Mouse (Mus musculus): Measurements from ENCODE around the gene Fam120b. TPM values are rescaled to one million over a fixed set of nuclear protein-coding genes. Genes with fewer than 3 reads are reported as not detected.

The Fam120b gene
- total and polyA plus RNA-seq, 3 experiments, result 9.8 to 10.5 TPM; not detected in 1

- TF ChIP-seq USF1 (IDR thresholded peaks at IDR 0.05; ENCODE audit: low read depth, low read length), result no peak
Observed at GRCm38 (mm10) chr17:15416596-15417215, 20.7 kb downstream of the Fam120b start (continued).

GRCm38 (mm10) chr17:15419534-15419933, 23.5 kb downstream of the Fam120b start:
- no peaks in the 10 kb centered on the region for H3K36me3 ChIP-seq (ENCODE audit: control insufficient read depth in 1 of 2, insufficient read depth in 2 of 2, low read length in 2 of 2)
- no peak for DNase-seq (ENCODE audit: low read depth, low spot score)
- no peak overlapping the region for H3K4me3 ChIP-seq (ENCODE audit: control insufficient read depth in 1 of 2, insufficient read depth in 1 of 2, low read depth in 2 of 2, low read length in 2 of 2)
- no peak overlapping the region for H3K27ac ChIP-seq (ENCODE audit: control insufficient read depth, low read depth, low read length)
- no peaks in the 10 kb centered on the region for H3K4me1 ChIP-seq (ENCODE audit: control insufficient read depth in 1 of 2, insufficient read depth in 2 of 2, low read length in 2 of 2)
- no peak for TF ChIP-seq POLR2AphosphoS5 (IDR thresholded peaks at IDR 0.05; ENCODE audit: borderline replicate concordance, low read depth, low read length)
- no peak; the same call in 1 of the 2 replicates for TF ChIP-seq RAD21 (IDR thresholded peaks at IDR 0.05; ENCODE audit: low read depth, low read length)
- H3K9ac ChIP-seq (ENCODE audit: control insufficient read depth, low read depth, low read length, poor library complexity, severe bottlenecking), result no peak overlapping the region
- no peaks in the 10 kb centered on the region for H3K79me2 ChIP-seq (ENCODE audit: control insufficient read depth, insufficient read depth, low read length, poor library complexity)
- no peaks in the 10 kb centered on the region for H3K27me3 ChIP-seq (ENCODE audit: control insufficient read depth in 1 of 2, insufficient read depth in 2 of 2, low read length in 2 of 2)
- H3K9me3 ChIP-seq (replicated peaks; ENCODE audit: insufficient read depth, low read length), result no peaks in the 10 kb centered on the region

GRCm38 (mm10) chr17:15420021-15420603, 24.1 kb downstream of the Fam120b start:
- no peak overlapping the region for H3K27ac ChIP-seq (ENCODE audit: control insufficient read depth, low read depth, low read length)
- DNase-seq (ENCODE audit: low read depth, low spot score), result no peak

GRCm38 (mm10) chr17:15421446-15421845, 25.4 kb downstream of the Fam120b start:
- no peaks in the 10 kb centered on the region for H3K4me1 ChIP-seq (ENCODE audit: control insufficient read depth in 1 of 2, insufficient read depth in 2 of 2, low read length in 2 of 2)
- no peaks in the 10 kb centered on the region for H3K79me2 ChIP-seq (ENCODE audit: control insufficient read depth, insufficient read depth, low read length, poor library complexity)
- H3K9ac ChIP-seq (ENCODE audit: control insufficient read depth, low read depth, low read length, poor library complexity, severe bottlenecking), result no peak overlapping the region
- H3K27ac ChIP-seq (ENCODE audit: control insufficient read depth, low read depth, low read length), result no peak overlapping the region
- no peaks in the 10 kb centered on the region for H3K9me3 ChIP-seq (replicated peaks; ENCODE audit: insufficient read depth, low read length)
- H3K36me3 ChIP-seq (ENCODE audit: control insufficient read depth in 1 of 2, insufficient read depth in 2 of 2, low read length in 2 of 2), result no peaks in the 10 kb centered on the region
- no peak for DNase-seq (ENCODE audit: low read depth, low spot score)
- H3K4me3 ChIP-seq (ENCODE audit: control insufficient read depth in 1 of 2, insufficient read depth in 1 of 2, low read depth in 2 of 2, low read length in 2 of 2), result no peak overlapping the region
- no peaks in the 10 kb centered on the region for H3K27me3 ChIP-seq (ENCODE audit: control insufficient read depth in 1 of 2, insufficient read depth in 2 of 2, low read length in 2 of 2)
- no peak for TF ChIP-seq USF2 (IDR thresholded peaks at IDR 0.05; ENCODE audit: borderline replicate concordance in 1 of 2, insufficient read depth in 1 of 2, low read depth in 1 of 2, low read length in 2 of 2)
- no peak for TF ChIP-seq SMC3 (IDR thresholded peaks at IDR 0.05; ENCODE audit: low read depth, low read length)
- no peak for TF ChIP-seq MAFK (IDR thresholded peaks at IDR 0.05; ENCODE audit: borderline replicate concordance, low read depth, low read length)
- TF ChIP-seq ZMIZ1 (IDR thresholded peaks at IDR 0.05; ENCODE audit: low read depth, low read length), result no peak
- TF ChIP-seq UBTF (IDR thresholded peaks at IDR 0.05; ENCODE audit: borderline replicate concordance, insufficient read depth, low read depth, low read length), result no peak
- no peak for TF ChIP-seq ZKSCAN1 (IDR thresholded peaks at IDR 0.05; ENCODE audit: low read depth, low read length)
- no peak for TF ChIP-seq CHD1 (IDR thresholded peaks at IDR 0.05; ENCODE audit: low read depth, low read length)
- no peak for TF ChIP-seq ZC3H11A (IDR thresholded peaks at IDR 0.05; ENCODE audit: low read depth, low read length)
- no peak for TF ChIP-seq GABPA (IDR thresholded peaks at IDR 0.05; ENCODE audit: low read depth, low read length)
- TF ChIP-seq KAT2A (conservative IDR thresholded peaks at IDR 0.05; ENCODE audit: low read depth, low read length), result no peak
- TF ChIP-seq MAZ (IDR thresholded peaks at IDR 0.05; ENCODE audit: low read depth, low read length), result no peak

More at GRCm38 (mm10) chr17:15420021-15420603, 24.1 kb downstream of the Fam120b start:
- Histone ChIP-seq H3K9ac (ENCODE audit: control insufficient read depth, low read depth, low read length, poor library complexity, severe bottlenecking) (no peak overlapping the region), H3K9me3 (replicated peaks; ENCODE audit: insufficient read depth, low read length) (no peaks in the 10 kb centered on the region), H3K4me1 (ENCODE audit: control insufficient read depth in 1 of 2, insufficient read depth in 2 of 2, low read length in 2 of 2) (no peaks in the 10 kb centered on the region), H3K79me2 (ENCODE audit: control insufficient read depth, insufficient read depth, low read length, poor library complexity) (no peaks in the 10 kb centered on the region), H3K36me3 (ENCODE audit: control insufficient read depth in 1 of 2, insufficient read depth in 2 of 2, low read length in 2 of 2) (no peaks in the 10 kb centered on the region), H3K4me3 (ENCODE audit: control insufficient read depth in 1 of 2, insufficient read depth in 1 of 2, low read depth in 2 of 2, low read length in 2 of 2) (no peak overlapping the region), H3K27me3 (ENCODE audit: control insufficient read depth in 1 of 2, insufficient read depth in 2 of 2, low read length in 2 of 2) (no peaks in the 10 kb centered on the region)
- no peak for TF ChIP-seq NELFE (IDR thresholded peaks at IDR 0.05; ENCODE audit: low read depth, low read length)
- no peak for TF ChIP-seq SIN3A (IDR thresholded peaks at IDR 0.05; ENCODE audit: low read length)
- TF ChIP-seq TBP (IDR thresholded peaks at IDR 0.05; ENCODE audit: low read depth, low read length), result no peak
- no peak for TF ChIP-seq EP300 (IDR thresholded peaks at IDR 0.05; ENCODE audit: low read depth in 1 of 2, low read length in 2 of 2)
- TF ChIP-seq POLR2AphosphoS2 (IDR thresholded peaks at IDR 0.05; ENCODE audit: low read length), result no peak
- no peak for TF ChIP-seq ZKSCAN1 (IDR thresholded peaks at IDR 0.05; ENCODE audit: low read depth, low read length)
- no peak for TF ChIP-seq MAZ (IDR thresholded peaks at IDR 0.05; ENCODE audit: low read depth, low read length)
- no peak for TF ChIP-seq USF1 (IDR thresholded peaks at IDR 0.05; ENCODE audit: low read depth, low read length)
- no peak for TF ChIP-seq ZNF384 (IDR thresholded peaks at IDR 0.05; ENCODE audit: low read depth, low read length)
- TF ChIP-seq BHLHE40 (IDR thresholded peaks at IDR 0.05; ENCODE audit: borderline replicate concordance, low read depth, low read length), result no peak
- no peak for TF ChIP-seq KAT2A (conservative IDR thresholded peaks at IDR 0.05; ENCODE audit: low read depth, low read length)
- TF ChIP-seq SMC3 (IDR thresholded peaks at IDR 0.05; ENCODE audit: low read depth, low read length), result no peak
- no peak for TF ChIP-seq ZMIZ1 (IDR thresholded peaks at IDR 0.05; ENCODE audit: low read depth, low read length)
- TF ChIP-seq USF2 (IDR thresholded peaks at IDR 0.05; ENCODE audit: borderline replicate concordance in 1 of 2, insufficient read depth in 1 of 2, low read depth in 1 of 2, low read length in 2 of 2), result no peak
- TF ChIP-seq MEF2A (IDR thresholded peaks at IDR 0.05; ENCODE audit: extremely low read depth, insufficient replicate concordance, low read depth, low read length, poor library complexity, severe bottlenecking), result no peak
- TF ChIP-seq MXI1 (IDR thresholded peaks at IDR 0.05; ENCODE audit: low read depth, low read length), result no peak
- no peak for TF ChIP-seq CTCF (IDR thresholded peaks at IDR 0.05 in 2 of 3, conservative IDR thresholded peaks at IDR 0.05 in 1 of 3; ENCODE audit: control insufficient read depth in 1 of 3, insufficient read depth in 1 of 3, low read depth in 2 of 3, low read length in 3 of 3, poor library complexity in 1 of 3, severe bottlenecking in 1 of 3)
- TF ChIP-seq MAX (IDR thresholded peaks at IDR 0.05; ENCODE audit: low read length), result no peak
- no peak for TF ChIP-seq CHD1 (IDR thresholded peaks at IDR 0.05; ENCODE audit: low read depth, low read length)

All from MEL (cell line).